Mouse (Mus musculus) common myeloid progenitor, adult 5-6 weeks (primary cell): ENCODE data around the gene 1700019D03Rik. TPM values are rescaled to one million over a fixed set of nuclear protein-coding genes. Genes with fewer than 3 reads are reported as not detected.
"Not testable (repeated sequence)": the region's sequence is repeated elsewhere in the genome, so short reads cannot be mapped to it uniquely, and the experiment has no call there.

Experiments used
- ATAC-seq: replicated peaks from 2 replicates; pipeline ENCODE4 v1.8.0; 2016; ENCODE audit warnings: low read depth, mild to moderate bottlenecking, moderate TSS enrichment, inconsistent platforms; ENCODE audit not compliant: poor library complexity, severe bottlenecking
- total RNA-seq: library from RNA; stranded (forward); fragments of 200-1000, 187-1606 nt; gene quantifications from 2 replicates; pipeline ENCODE4 v1.2.3, GENCODE M21; 2017

The 1700019D03Rik gene
- total RNA-seq, 1 experiment from 2014 or later, result 0.27 TPM

- ATAC-seq, result no peak
Observed at GRCm38 (mm10) chr1:52956746-52957145, 63.2 kb downstream of the 1700019D03Rik start.

- 0 out of 2 replicates have a peak, but pooled peaks have one; percentile 30 for ATAC-seq
Observed at GRCm38 (mm10) chr1:52955102-52955501, 64.9 kb downstream of the 1700019D03Rik start.

- no peak for ATAC-seq
Observed at GRCm38 (mm10) chr1:52954456-52954855, 65.5 kb downstream of the 1700019D03Rik start.

GRCm38 (mm10) chr1:52953548-52953947 is 66.4 kb downstream of the 1700019D03Rik start:
- ATAC-seq, result no peak

- peak; percentile 34 for ATAC-seq
Observed at GRCm38 (mm10) chr1:52952551-52953397, 67.2 kb downstream of the 1700019D03Rik start.

- ATAC-seq, result peak; percentile 6; the same call in 1 of the 2 replicates
Observed at GRCm38 (mm10) chr1:52952143-52952542, 67.8 kb downstream of the 1700019D03Rik start.

GRCm38 (mm10) chr1:52951146-52951868 is 68.7 kb downstream of the 1700019D03Rik start:
- ATAC-seq, result peak; percentile 62

- no peak for ATAC-seq
Observed at GRCm38 (mm10) chr1:52947895-52948294, 72.1 kb downstream of the 1700019D03Rik start.

- no peak for ATAC-seq
Observed at GRCm38 (mm10) chr1:52939021-52939420, 81.0 kb downstream of the 1700019D03Rik start.

- no peak for ATAC-seq
Observed at GRCm38 (mm10) chr1:52934494-52934893, 85.5 kb downstream of the 1700019D03Rik start.

GRCm38 (mm10) chr1:52924482-52924881 is 95.5 kb downstream of the 1700019D03Rik start:
- ATAC-seq, result not testable (repeated sequence)

- not testable (repeated sequence) for ATAC-seq
Observed at GRCm38 (mm10) chr1:52918897-52919296, 101.1 kb downstream of the 1700019D03Rik start.

- ATAC-seq, result no peak
Observed at GRCm38 (mm10) chr1:52916655-52917054, 103.3 kb downstream of the 1700019D03Rik start.

- peak; percentile 74 for ATAC-seq
Observed at GRCm38 (mm10) chr1:52909783-52910182, 110.2 kb downstream of the 1700019D03Rik start.

GRCm38 (mm10) chr1:52884208-52884607 is 135.8 kb downstream of the 1700019D03Rik start:
- ATAC-seq, result no peak

Other genes starting within 250 kb of the 1700019D03Rik start
- 9.5 and 13.1 TPM in 2 replicates for gene Inpp1, start 202.5 kb downstream of the 1700019D03Rik start, total RNA-seq
- gene Hibch, start 175.2 kb downstream of the 1700019D03Rik start, total RNA-seq, result 59.3 and 77.8 TPM in 2 replicates
- gene Mstn, start 41.5 kb upstream of the 1700019D03Rik start, total RNA-seq, result not detected in 2 replicates
- not detected in 2 replicates for gene 1700019A02Rik, start 167.5 kb upstream of the 1700019D03Rik start, total RNA-seq